Mouse (Mus musculus): Measurements from ENCODE around the gene Taf6. TPM values are rescaled to one million over a fixed set of nuclear protein-coding genes. Genes with fewer than 3 reads are reported as not detected.
"Not testable (repeated sequence)": the region's sequence is repeated elsewhere in the genome, so short reads cannot be mapped to it uniquely, and the experiment has no call there.

The Taf6 gene
- polyA plus RNA-seq, 1 experiment from 2014 or later: 104 TPM

- WGBS: 20% methylated on average over 2 of the region's 2 CpGs
- Histone ChIP-seq H3K4me3 (ENCODE audit: low read length) (no peak overlapping the region), H3K9ac (replicated peaks; ENCODE audit: low read length) (no peak overlapping the region), H3K27ac (ENCODE audit: low read length) (peak overlapping the region; percentile 79), H3K36me3 (ENCODE audit: insufficient read depth, low read length) (no peaks in the 10 kb centered on the region), H3K4me2 (replicated peaks; ENCODE audit: low read depth, low read length) (no peak overlapping the region), H3K4me1 (ENCODE audit: insufficient read depth, low read length) (0 out of 2 replicates have a peak, but pooled peaks cover 4% of the 10 kb centered on the region), H3K27me3 (ENCODE audit: insufficient read depth, low read length) (no peaks in the 10 kb centered on the region), H3K9me3 (ENCODE audit: low read length) (peaks cover 21% of the 10 kb centered on the region)
- peak; percentile 89 for ATAC-seq (ENCODE audit: low FRiP score, low TSS enrichment)
Measured at GRCm38 (mm10) chr5:138219864-138220263, 32.6 kb upstream of the Taf6 start.

GRCm38 (mm10) chr5:138216632-138217031 lies 29.4 kb upstream of the Taf6 start:
- not testable (repeated sequence) for H3K27me3 ChIP-seq (ENCODE audit: insufficient read depth, low read length); H3K27ac ChIP-seq (ENCODE audit: low read length); ATAC-seq (ENCODE audit: low FRiP score, low TSS enrichment); H3K4me3 ChIP-seq (ENCODE audit: low read length); H3K36me3 ChIP-seq (ENCODE audit: insufficient read depth, low read length); H3K4me2 ChIP-seq (replicated peaks; ENCODE audit: low read depth, low read length); H3K4me1 ChIP-seq (ENCODE audit: insufficient read depth, low read length); H3K9ac ChIP-seq (replicated peaks; ENCODE audit: low read length)
- H3K9me3 ChIP-seq (ENCODE audit: low read length): peaks cover 21% of the 10 kb centered on the region
- 94% methylated on average over 13 of the region's 13 CpGs for WGBS

- Histone ChIP-seq H3K4me2 (replicated peaks; ENCODE audit: low read depth, low read length) (no peak overlapping the region), H3K27me3 (ENCODE audit: insufficient read depth, low read length) (no peaks in the 10 kb centered on the region), H3K36me3 (ENCODE audit: insufficient read depth, low read length) (no peaks in the 10 kb centered on the region), H3K27ac (ENCODE audit: low read length) (no peak overlapping the region), H3K9ac (replicated peaks; ENCODE audit: low read length) (no peak overlapping the region), H3K9me3 (ENCODE audit: low read length) (peaks cover 4% of the 10 kb centered on the region), H3K4me3 (ENCODE audit: low read length) (no peak overlapping the region), H3K4me1 (ENCODE audit: insufficient read depth, low read length) (no peaks in the 10 kb centered on the region)
- no peak for ATAC-seq (ENCODE audit: low FRiP score, low TSS enrichment)
- 82% methylated on average over 4 of the region's 4 CpGs for WGBS
Measured at GRCm38 (mm10) chr5:138207873-138208272, 20.6 kb upstream of the Taf6 start.

- no peaks in the 10 kb centered on the region for H3K36me3 ChIP-seq (ENCODE audit: insufficient read depth, low read length)
- H3K4me1 ChIP-seq (ENCODE audit: insufficient read depth, low read length): no peaks in the 10 kb centered on the region
- no peak overlapping the region for H3K4me2 ChIP-seq (replicated peaks; ENCODE audit: low read depth, low read length)
- no peaks in the 10 kb centered on the region for H3K27me3 ChIP-seq (ENCODE audit: insufficient read depth, low read length)
- no peak overlapping the region for H3K27ac ChIP-seq (ENCODE audit: low read length)
- peaks cover 4% of the 10 kb centered on the region for H3K9me3 ChIP-seq (ENCODE audit: low read length)
- ATAC-seq (ENCODE audit: low FRiP score, low TSS enrichment): no peak
- H3K4me3 ChIP-seq (ENCODE audit: low read length): no peak overlapping the region
- no peak overlapping the region for H3K9ac ChIP-seq (replicated peaks; ENCODE audit: low read length)
- WGBS: 90% methylated on average over 1 of the region's 1 CpGs
Measured at GRCm38 (mm10) chr5:138207253-138207652, 20.0 kb upstream of the Taf6 start.

GRCm38 (mm10) chr5:138202086-138202485 lies 14.8 kb upstream of the Taf6 start:
- H3K9ac ChIP-seq (replicated peaks; ENCODE audit: low read length): no peak overlapping the region
- ATAC-seq (ENCODE audit: low FRiP score, low TSS enrichment): no peak
- no peaks in the 10 kb centered on the region for H3K36me3 ChIP-seq (ENCODE audit: insufficient read depth, low read length)
- no peak overlapping the region for H3K27ac ChIP-seq (ENCODE audit: low read length)
- H3K4me1 ChIP-seq (ENCODE audit: insufficient read depth, low read length): no peaks in the 10 kb centered on the region
- 88% methylated on average over 3 of the region's 3 CpGs for WGBS
- no peak overlapping the region for H3K4me3 ChIP-seq (ENCODE audit: low read length)
- no peak overlapping the region for H3K4me2 ChIP-seq (replicated peaks; ENCODE audit: low read depth, low read length)
- H3K27me3 ChIP-seq (ENCODE audit: insufficient read depth, low read length): no peaks in the 10 kb centered on the region
- H3K9me3 ChIP-seq (ENCODE audit: low read length): peaks cover 4% of the 10 kb centered on the region

- Histone ChIP-seq H3K27me3 (ENCODE audit: insufficient read depth, low read length) (no peaks in the 10 kb centered on the region), H3K4me3 (ENCODE audit: low read length) (no peak overlapping the region), H3K9ac (replicated peaks; ENCODE audit: low read length) (no peak overlapping the region), H3K4me2 (replicated peaks; ENCODE audit: low read depth, low read length) (no peak overlapping the region), H3K4me1 (ENCODE audit: insufficient read depth, low read length) (peaks cover 7% of the 10 kb centered on the region; the same call in 1 of the 2 replicates), H3K27ac (ENCODE audit: low read length) (no peak overlapping the region), H3K9me3 (ENCODE audit: low read length) (no peaks in the 10 kb centered on the region; the same call in 1 of the 2 replicates), H3K36me3 (ENCODE audit: insufficient read depth, low read length) (no peaks in the 10 kb centered on the region)
- 13% methylated on average over 1 of the region's 1 CpGs for WGBS
- ATAC-seq (ENCODE audit: low FRiP score, low TSS enrichment): no peak
Measured at GRCm38 (mm10) chr5:138199576-138199975, 12.3 kb upstream of the Taf6 start.

GRCm38 (mm10) chr5:138195463-138195862 lies 8.2 kb upstream of the Taf6 start:
- H3K36me3 ChIP-seq (ENCODE audit: insufficient read depth, low read length): peaks cover 11% of the 10 kb centered on the region
- H3K27me3 ChIP-seq (ENCODE audit: insufficient read depth, low read length): no peaks in the 10 kb centered on the region
- H3K4me1 ChIP-seq (ENCODE audit: insufficient read depth, low read length): peaks cover 13% of the 10 kb centered on the region; the same call in 1 of the 2 replicates
- peak overlapping the region; percentile 97 for H3K4me2 ChIP-seq (replicated peaks; ENCODE audit: low read depth, low read length)
- WGBS: 59% methylated on average over 7 of the region's 7 CpGs
- no peak for ATAC-seq (ENCODE audit: low FRiP score, low TSS enrichment)
- no peak overlapping the region for H3K27ac ChIP-seq (ENCODE audit: low read length)
- peak overlapping the region; percentile 77 for H3K4me3 ChIP-seq (ENCODE audit: low read length)
- H3K9ac ChIP-seq (replicated peaks; ENCODE audit: low read length): 0 out of 2 replicates have a peak overlapping the region, but pooled peaks have one; percentile 88
- no peaks in the 10 kb centered on the region for H3K9me3 ChIP-seq (ENCODE audit: low read length)

GRCm38 (mm10) chr5:138194755-138195345 lies 7.6 kb upstream of the Taf6 start:
- under 1% methylated on average over 28 of the region's 29 CpGs for WGBS
- Histone ChIP-seq H3K36me3 (ENCODE audit: insufficient read depth, low read length) (peaks cover 11% of the 10 kb centered on the region), H3K4me2 (replicated peaks; ENCODE audit: low read depth, low read length) (peak overlapping the region; percentile 97), H3K4me3 (ENCODE audit: low read length) (peak overlapping the region; percentile 77), H3K9me3 (ENCODE audit: low read length) (no peaks in the 10 kb centered on the region), H3K4me1 (ENCODE audit: insufficient read depth, low read length) (peaks cover 13% of the 10 kb centered on the region; the same call in 1 of the 2 replicates), H3K27ac (ENCODE audit: low read length) (peak overlapping the region; percentile 90), H3K9ac (replicated peaks; ENCODE audit: low read length) (peak overlapping the region; percentile 88), H3K27me3 (ENCODE audit: insufficient read depth, low read length) (no peaks in the 10 kb centered on the region)
- peak; percentile 68 for ATAC-seq (ENCODE audit: low FRiP score, low TSS enrichment)

GRCm38 (mm10) chr5:138193771-138194727 lies 6.8 kb upstream of the Taf6 start, which contains the start of gene Mblac1:
Gene Mblac1, plus strand, starts transcription at chr5:138194314.
- H3K9ac ChIP-seq (replicated peaks; ENCODE audit: low read length): peak within 1 kb of the TSS; percentile 88
- 7% methylated on average over 54 of the region's 54 CpGs for WGBS
- H3K27ac ChIP-seq (ENCODE audit: low read length): peak within 1 kb of the TSS; percentile 90
- no peaks in the 10 kb centered on the region for H3K9me3 ChIP-seq (ENCODE audit: low read length)
- peaks cover 11% of the 10 kb centered on the region for H3K36me3 ChIP-seq (ENCODE audit: insufficient read depth, low read length)
- H3K4me1 ChIP-seq (ENCODE audit: insufficient read depth, low read length): peaks cover 13% of the 10 kb centered on the region; the same call in 1 of the 2 replicates
- H3K27me3 ChIP-seq (ENCODE audit: insufficient read depth, low read length): no peaks in the 10 kb centered on the region
- peak; percentile 85 for ATAC-seq (ENCODE audit: low FRiP score, low TSS enrichment)
- H3K4me3 ChIP-seq (ENCODE audit: low read length): peak within 1 kb of the TSS; percentile 77
- peak within 1 kb of the TSS; percentile 97 for H3K4me2 ChIP-seq (replicated peaks; ENCODE audit: low read depth, low read length)

Measured in kidney, embryonic 16.5 days (tissue).